Mouse (Mus musculus) limb, embryonic 11.5 days (tissue): ENCODE results near the gene Rnf26. TPM values are rescaled to one million over a fixed set of nuclear protein-coding genes. Genes with fewer than 3 reads are reported as not detected.

Source experiments
- ATAC-seq: fragments of 200-750 bp; cut with Nextera tagmentation; 2 replicates; pipeline ENCODE4 v1.8.0; 2017; ENCODE audit warnings: low read depth; ENCODE audit not compliant: insufficient number of reproducible peaks, low FRiP score, low TSS enrichment
- DNase-seq: peaks from one replicate; pipeline ENCODE4 v3.0.0-alpha.2; 2015; ENCODE audit warnings: low spot score
- H3K27ac ChIP-seq: fragments of 300-500 bp; sonication (generic); replicated peaks from 2 replicates; pipeline ENCODE4 v1.5.1; 2014; ENCODE audit warnings: low read depth, mild to moderate bottlenecking, low read length
- H3K27me3 ChIP-seq: fragments of 300-500 bp; sonication (generic); 2 replicates; pipeline ENCODE4 v1.6.1; 2014; ENCODE audit warnings: mild to moderate bottlenecking, low read length, mixed read lengths; ENCODE audit not compliant: control insufficient read depth, insufficient read depth
- H3K36me3 ChIP-seq: fragments of 300-500 bp; sonication (generic); 2 replicates; pipeline ENCODE4 v1.6.1; 2014; ENCODE audit warnings: mild to moderate bottlenecking, low read length, moderate library complexity, mixed read lengths; ENCODE audit not compliant: control insufficient read depth, insufficient read depth
- H3K4me1 ChIP-seq: fragments of 300-500 bp; sonication (generic); 2 replicates; pipeline ENCODE4 v1.6.1; 2014; ENCODE audit warnings: low read length, mixed read lengths; ENCODE audit not compliant: control insufficient read depth, insufficient read depth
- H3K4me2 ChIP-seq: fragments of 300-500 bp; sonication (generic); 2 replicates; pipeline ENCODE4 v1.6.1; 2014; ENCODE audit warnings: low read depth, mild to moderate bottlenecking, moderate library complexity; ENCODE audit not compliant: severe bottlenecking
- H3K4me3 ChIP-seq: fragments of 300-500 bp; sonication (generic); 2 replicates; pipeline ENCODE4 v1.5.1; 2014; ENCODE audit warnings: low read depth, low read length
- H3K9ac ChIP-seq: fragments of 300-500 bp; sonication (generic); 2 replicates; pipeline ENCODE4 v1.6.1; 2014; ENCODE audit warnings: mild to moderate bottlenecking, low read length
- H3K9me3 ChIP-seq: fragments of 300-500 bp; sonication (generic); 2 replicates; pipeline ENCODE4 v1.6.1; 2016; ENCODE audit warnings: low read length; ENCODE audit not compliant: control insufficient read depth
- WGBS: fragments of 180-500 bp; shearing (Covaris S2); extraction: QIAGEN DNeasy Blood & Tissue Kit; methylation state at CpG from one replicate; pipeline ENCODE4 v1.1.7; 2014; 5-methylcytosine and 5-hydroxymethylcytosine counted together
- polyA plus RNA-seq: library from polyadenylated mRNA; unstranded; fragments of >200 nt; fragmentation: Nextera tagmentation; extraction: Ambion mirVana; gene quantifications from 2 replicates; pipeline ENCODE4 v1.2.1, GENCODE M21; 2014

Gene Rnf26
- 76.6 and 77.3 TPM in 2 replicates for polyA plus RNA-seq

GRCm38 (mm10) chr9:44113105-44113789 lies at the start of gene Rnf26, which contains the start of gene Gm49380:
Rnf26 (minus strand) TSS chr9:44113517.
Gm49380 (minus strand) TSS chr9:44113500.
- Histone ChIP-seq H3K27me3 (no peaks in the 10 kb centered on the region), H3K4me3 (peak within 1 kb of the TSS; percentile 68), H3K9me3 (no peaks in the 10 kb centered on the region), H3K4me2 (peak within 1 kb of the TSS; percentile 47), H3K4me1 (peaks cover 19% of the 10 kb centered on the region), H3K27ac (0 out of 2 replicates have a peak within 1 kb of the TSS, but pooled peaks have one; percentile 48), H3K36me3 (peaks cover 8% of the 10 kb centered on the region; the same call in 1 of the 2 replicates), H3K9ac (peak within 1 kb of the TSS; percentile 80)
- DNase-seq: peak; percentile 95
- WGBS: under 1% methylated on average over 51 of the region's 51 CpGs
- ATAC-seq: peak; percentile 95

DNA sequence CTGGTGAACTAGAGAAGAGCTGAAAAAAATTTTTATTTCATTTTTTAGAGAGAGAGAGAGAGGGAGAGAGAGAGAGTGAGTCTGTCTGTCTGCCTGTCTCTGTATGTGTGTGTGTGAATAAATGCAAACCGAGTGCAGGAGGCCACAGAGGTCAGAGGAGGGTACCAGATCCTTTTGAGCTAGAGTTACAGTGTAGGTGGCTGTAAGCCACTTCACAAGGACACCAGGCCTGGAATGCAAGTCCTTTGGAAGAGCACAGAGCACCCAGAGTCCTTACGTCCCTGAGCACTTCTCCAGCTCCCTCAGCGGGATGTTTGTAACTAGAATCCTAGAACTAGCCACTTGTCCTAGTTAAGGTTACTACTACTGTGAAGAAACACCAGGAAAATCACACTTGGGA lies 46.6 kb upstream of the Rnf26 start:
- 85% methylated on average over 3 of the region's 3 CpGs for WGBS
- Histone ChIP-seq H3K4me2 (no peak overlapping the region), H3K9ac (no peak overlapping the region), H3K4me3 (no peak overlapping the region), H3K4me1 (no peaks in the 10 kb centered on the region), H3K36me3 (peaks cover 29% of the 10 kb centered on the region; the same call in 1 of the 2 replicates), H3K27ac (no peak overlapping the region), H3K9me3 (no peaks in the 10 kb centered on the region), H3K27me3 (no peaks in the 10 kb centered on the region)
- no peak for ATAC-seq
- no peak for DNase-seq

GRCm38 (mm10) chr9:44147290-44147689 lies 34.0 kb upstream of the Rnf26 start:
- H3K36me3 ChIP-seq: 0 out of 2 replicates have a peak, but pooled peaks cover 5% of the 10 kb centered on the region
- WGBS: 81% methylated on average over 3 of the region's 3 CpGs
- no peak overlapping the region for H3K27ac ChIP-seq
- H3K4me1 ChIP-seq: no peaks in the 10 kb centered on the region
- ATAC-seq (no peak), DNase-seq (no peak)
- H3K27me3 ChIP-seq: no peaks in the 10 kb centered on the region
- no peak overlapping the region for H3K4me2 ChIP-seq
- no peak overlapping the region for H3K4me3 ChIP-seq
- H3K9ac ChIP-seq: no peak overlapping the region
- no peaks in the 10 kb centered on the region for H3K9me3 ChIP-seq

- H3K27me3 ChIP-seq: no peaks in the 10 kb centered on the region
- H3K4me3 ChIP-seq: no peak overlapping the region
- ATAC-seq (no peak), DNase-seq (no peak)
- no peak overlapping the region for H3K4me2 ChIP-seq
- no peaks in the 10 kb centered on the region for H3K9me3 ChIP-seq
- H3K4me1 ChIP-seq: no peaks in the 10 kb centered on the region
- H3K27ac ChIP-seq: no peak overlapping the region
- H3K36me3 ChIP-seq: peaks cover 5% of the 10 kb centered on the region; the same call in 1 of the 2 replicates
- H3K9ac ChIP-seq: no peak overlapping the region
Measured at GRCm38 (mm10) chr9:44144718-44145060, 31.4 kb upstream of the Rnf26 start.

- no peaks in the 10 kb centered on the region for H3K4me1 ChIP-seq
- ATAC-seq: no peak
- DNase-seq: no peak
- no peak overlapping the region for H3K9ac ChIP-seq
- H3K36me3 ChIP-seq: peaks cover 3% of the 10 kb centered on the region; the same call in 1 of the 2 replicates
- 33% methylated on average over 7 of the region's 8 CpGs for WGBS
- H3K27ac ChIP-seq: no peak overlapping the region
- no peaks in the 10 kb centered on the region for H3K27me3 ChIP-seq
- no peak overlapping the region for H3K4me3 ChIP-seq
- no peak overlapping the region for H3K4me2 ChIP-seq
- no peaks in the 10 kb centered on the region for H3K9me3 ChIP-seq
Measured at GRCm38 (mm10) chr9:44144023-44144717, 30.9 kb upstream of the Rnf26 start.

- no peak for ATAC-seq
- no peak overlapping the region for H3K9ac ChIP-seq
- no peak overlapping the region for H3K4me2 ChIP-seq
- H3K4me3 ChIP-seq: no peak overlapping the region
- 94% methylated on average over 5 of the region's 5 CpGs for WGBS
- no peak for DNase-seq
- H3K36me3 ChIP-seq: peaks cover 2% of the 10 kb centered on the region; the same call in 1 of the 2 replicates
- H3K27me3 ChIP-seq: no peaks in the 10 kb centered on the region
- no peaks in the 10 kb centered on the region for H3K4me1 ChIP-seq
- H3K27ac ChIP-seq: no peak overlapping the region
- H3K9me3 ChIP-seq: no peaks in the 10 kb centered on the region
Measured at GRCm38 (mm10) chr9:44143421-44143820, 30.1 kb upstream of the Rnf26 start.

DNA sequence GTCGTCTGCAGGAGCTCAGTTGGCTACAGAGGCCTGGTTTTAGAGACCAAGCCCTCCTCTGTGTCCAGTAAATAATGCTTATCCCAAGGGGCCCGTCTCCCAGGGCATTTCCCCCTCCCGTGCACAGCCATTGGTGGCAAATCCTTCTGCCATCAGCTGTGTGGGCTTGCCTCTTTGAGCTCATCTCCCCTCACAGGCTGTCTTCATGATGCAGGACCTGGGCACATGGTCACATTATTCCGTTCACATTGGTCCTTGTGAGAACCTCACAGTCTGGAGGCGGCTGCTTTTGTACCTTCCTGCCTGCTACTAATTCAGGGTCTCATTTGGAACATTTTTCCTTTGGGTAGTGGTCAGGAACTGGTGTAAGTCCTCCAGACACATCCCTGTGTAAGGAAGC lies 28.6 kb upstream of the Rnf26 start:
- H3K36me3 ChIP-seq: peaks cover 4% of the 10 kb centered on the region
- 66% methylated on average over 5 of the region's 5 CpGs for WGBS
- no peak overlapping the region for H3K4me2 ChIP-seq

GRCm38 (mm10) chr9:44137846-44138245 lies 24.5 kb upstream of the Rnf26 start:
- Histone ChIP-seq H3K4me1 (peaks cover 9% of the 10 kb centered on the region), H3K4me3 (no peak overlapping the region), H3K4me2 (no peak overlapping the region), H3K27ac (no peak overlapping the region), H3K9me3 (no peaks in the 10 kb centered on the region), H3K27me3 (peaks cover 29% of the 10 kb centered on the region), H3K36me3 (peaks cover 2% of the 10 kb centered on the region), H3K9ac (no peak overlapping the region)
- WGBS: 66% methylated on average over 4 of the region's 4 CpGs
- DNase-seq: no peak
- no peak for ATAC-seq

More for the DNA sequence above, 28.6 kb upstream of the Rnf26 start:
- Histone ChIP-seq H3K27ac (no peak overlapping the region), H3K9me3 (no peaks in the 10 kb centered on the region), H3K9ac (no peak overlapping the region), H3K27me3 (no peaks in the 10 kb centered on the region), H3K4me3 (no peak overlapping the region), H3K4me1 (no peaks in the 10 kb centered on the region)
- DNase-seq (no peak), ATAC-seq (no peak)
